Mouse (Mus musculus) lung, adult 2 months (tissue): ENCODE results near the gene Zfp941.

Experiments
- CTCF ChIP-seq: fragments of 200-500 bp; IDR thresholded peaks from 2 replicates; pipeline ENCODE4 v1.5.1; 2011; ENCODE audit warnings: mild to moderate bottlenecking, low read length, control low read depth; ENCODE audit not compliant: insufficient read depth
- POLR2A ChIP-seq: fragments of 200-500 bp; IDR thresholded peaks from 2 replicates; pipeline ENCODE4 v1.6.1; 2011; ENCODE audit warnings: low read depth, mild to moderate bottlenecking, control low read depth, low read length, borderline replicate concordance; ENCODE audit errors: extremely low read depth

DNA sequence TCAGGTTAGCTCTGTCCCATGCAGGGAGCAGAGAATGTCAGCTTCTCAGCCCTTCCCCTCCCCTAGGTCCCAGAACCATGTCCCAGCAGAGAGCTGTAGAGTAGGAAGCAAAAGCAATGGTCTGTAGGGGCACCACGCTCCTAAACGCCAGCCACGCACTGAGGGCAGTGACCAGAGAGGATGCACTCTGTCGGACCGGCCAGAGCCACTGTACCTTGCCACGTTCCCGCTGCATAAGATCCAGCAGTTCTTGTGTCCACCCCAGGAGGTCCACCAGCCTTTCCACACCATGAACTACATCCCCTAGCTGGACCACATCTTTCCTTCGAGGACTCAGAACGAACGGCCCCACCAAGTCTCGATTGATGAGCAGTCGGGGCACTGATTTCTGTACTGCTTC, 42.8 kb upstream of the Zfp941 start:
- TF ChIP-seq POLR2A (0 out of 2 replicates have a peak, but pooled peaks have one; percentile 8), CTCF (no peak)
